12 mouse cellular contexts compared by ENCODE assay signal in genomic region chr5:147646351-147646929, GRCm38 (mm10).
A peak's percentile ranks its signal among the peaks of the same experiment; 100 is the strongest.
DNase-seq lines count a peak whose midpoint lies in the region; ATAC-seq lines count a peak whose summit lies in the region.
"Had no signal": no experiment of that assay in that cellular context is flagged by ENCODE, and none has a peak within 500 bp of the region (broad histone marks: within the 10 kb centered on the region; RNA-seq: fewer than 3 reads in every experiment).

No protein-coding gene starts in this region.

- no peaks in the 10 kb centered on the region for H3K27me3 ChIP-seq in kidney, embryonic 16.5 days (ENCODE audit: insufficient read depth, low read length)
- H3K27me3 ChIP-seq in embryonic facial prominence, embryonic 12.5 days, result no peaks in the 10 kb centered on the region
- H3K27me3 ChIP-seq in heart, embryonic 14.5 days (ENCODE audit: control insufficient read depth, insufficient read depth, low read length), result no peaks in the 10 kb centered on the region
- H3K27me3 ChIP-seq: forebrain, embryonic 12.5 days; liver, embryonic 13.5 days had no signal

- ATAC-seq in kidney, embryonic 16.5 days (ENCODE audit: low FRiP score, low TSS enrichment), result no peak
- no peak for ATAC-seq in embryonic facial prominence, embryonic 12.5 days (ENCODE audit: insufficient number of reproducible peaks, insufficient read depth, low FRiP score, low TSS enrichment)
- no peak for ATAC-seq in heart, embryonic 14.5 days (ENCODE audit: insufficient number of reproducible peaks, insufficient read depth, low FRiP score, low read depth)
- no peak for ATAC-seq in erythroid progenitor cell, adult 5-6 weeks (replicated peaks; ENCODE audit: low FRiP score, poor library complexity, severe bottlenecking)
- no peak for ATAC-seq in monocyte, adult 5-6 weeks (replicated peaks; ENCODE audit: insufficient number of reproducible peaks, low FRiP score, low TSS enrichment, poor library complexity, severe bottlenecking)

- no peaks in the 10 kb centered on the region for H3K9me3 ChIP-seq in kidney, embryonic 16.5 days (ENCODE audit: low read length)
- H3K9me3 ChIP-seq in embryonic facial prominence, embryonic 12.5 days, result no peaks in the 10 kb centered on the region
- no peaks in the 10 kb centered on the region for H3K9me3 ChIP-seq in heart, embryonic 14.5 days (ENCODE audit: control insufficient read depth, low read length)
- H3K9me3 ChIP-seq: forebrain, embryonic 12.5 days; liver, embryonic 13.5 days had no signal

- DNase-seq in kidney, adult 18-20 months, result no peak
- DNase-seq in lung, postnatal 10 days, result peak; percentile 53
- no peak for DNase-seq in spleen, postnatal 14 days (ENCODE audit: low spot score in 2 of 2)
- DNase-seq: liver, embryonic 13.5 days; thymus, postnatal 36 days had no signal

- H3K9ac ChIP-seq in kidney, embryonic 16.5 days (replicated peaks; ENCODE audit: low read length), result no peak overlapping the region
- H3K9ac ChIP-seq in embryonic facial prominence, embryonic 12.5 days, result no peak overlapping the region
- no peak overlapping the region for H3K9ac ChIP-seq in heart, embryonic 14.5 days (ENCODE audit: low read length)
- H3K9ac ChIP-seq: forebrain, embryonic 12.5 days; liver, embryonic 13.5 days had no signal

- peaks cover 17% of the 10 kb centered on the region for H3K4me1 ChIP-seq in kidney, embryonic 16.5 days (ENCODE audit: insufficient read depth, low read length)
- H3K4me1 ChIP-seq in embryonic facial prominence, embryonic 12.5 days, result peaks cover 13% of the 10 kb centered on the region
- peaks cover 10 to 19% of the 10 kb centered on the region in 2 experiments for H3K4me1 ChIP-seq in heart, embryonic 14.5 days (ENCODE audit: control insufficient read depth in 2 of 2, insufficient read depth in 2 of 2, low read length in 2 of 2)
- H3K4me1 ChIP-seq: forebrain, embryonic 12.5 days; liver, embryonic 13.5 days had no signal

- peak overlapping the region; percentile 82 for H3K27ac ChIP-seq in kidney, embryonic 16.5 days (ENCODE audit: low read length)
- 0 out of 2 replicates have a peak overlapping the region, but pooled peaks have one; percentile 30 for H3K27ac ChIP-seq in embryonic facial prominence, embryonic 12.5 days
- peak overlapping the region; percentile 81 for H3K27ac ChIP-seq in heart, embryonic 14.5 days (replicated peaks in 1 of 2; ENCODE audit: control insufficient read depth in 1 of 2, insufficient read depth in 1 of 2, low read depth in 2 of 2, low read length in 2 of 2)
- H3K27ac ChIP-seq: forebrain, embryonic 12.5 days; liver, embryonic 13.5 days had no signal

- H3K4me3 ChIP-seq in kidney, embryonic 16.5 days (ENCODE audit: low read length), result no peak overlapping the region
- H3K4me3 ChIP-seq in embryonic facial prominence, embryonic 12.5 days, result no peak overlapping the region
- no peak overlapping the region for H3K4me3 ChIP-seq in heart, embryonic 14.5 days (ENCODE audit: control insufficient read depth in 1 of 2, insufficient read depth in 1 of 2, low read depth in 1 of 2, low read length in 2 of 2)
- H3K4me3 ChIP-seq: forebrain, embryonic 12.5 days; left cerebral cortex, adult 2 months; liver, embryonic 13.5 days had no signal

- 73% methylated on average over 14 of the region's 14 CpGs for WGBS in kidney, embryonic 16.5 days
- 64% methylated on average over 14 of the region's 14 CpGs for WGBS in embryonic facial prominence, embryonic 12.5 days
- 61% methylated on average over 14 of the region's 14 CpGs for WGBS in heart, embryonic 14.5 days

- no peak overlapping the region for H3K4me2 ChIP-seq in kidney, embryonic 16.5 days (replicated peaks; ENCODE audit: low read depth, low read length)
- no peak overlapping the region for H3K4me2 ChIP-seq in embryonic facial prominence, embryonic 12.5 days (replicated peaks)
- H3K4me2 ChIP-seq in heart, embryonic 14.5 days (ENCODE audit: low read length), result no peak overlapping the region
- H3K4me2 ChIP-seq: forebrain, embryonic 12.5 days; liver, embryonic 13.5 days had no signal

- no peaks in the 10 kb centered on the region for H3K36me3 ChIP-seq in kidney, embryonic 16.5 days (ENCODE audit: insufficient read depth, low read length)
- H3K36me3 ChIP-seq in embryonic facial prominence, embryonic 12.5 days, result no peaks in the 10 kb centered on the region
- no peaks in the 10 kb centered on the region for H3K36me3 ChIP-seq in heart, embryonic 14.5 days (ENCODE audit: control insufficient read depth, insufficient read depth, low read length)
- H3K36me3 ChIP-seq: forebrain, embryonic 12.5 days; liver, embryonic 13.5 days had no signal

Comparison
In these comparisons a context has a peak if more than half of its experiments do, and no peak if none do; other contexts are left out.
1. H3K27ac ChIP-seq: peak in every context shown above with its lines; median percentile 82 in kidney, embryonic 16.5 days; 81 in heart, embryonic 14.5 days; 30 in embryonic facial prominence, embryonic 12.5 days.